Mouse (Mus musculus): ENCODE data around the gene Gm3005.
"Not testable (repeated sequence)": the region's sequence is repeated elsewhere in the genome, so short reads cannot be mapped to it uniquely, and the experiment has no call there.

The Gm3005 gene

GRCm38 (mm10) chr14:3427803-3428202 lies at the start of gene Gm3005:
Gene Gm3005 (plus strand): TSS chr14:3428103.
- DNase-seq (ENCODE audit: low read depth), result not testable (repeated sequence)

GRCm38 (mm10) chr14:3394793-3395192 lies 33.1 kb upstream of the Gm3005 start, which contains the start of gene Gm10413:
Gene Gm10413 (plus strand): TSS chr14:3395093.
- DNase-seq (ENCODE audit: low read depth), result not testable (repeated sequence)

- DNase-seq (ENCODE audit: low read depth), result not testable (repeated sequence)
Observed at GRCm38 (mm10) chr14:3412314-3412713, 15.6 kb upstream of the Gm3005 start, which contains the start of gene Gm10409. Gene Gm10409 (plus strand): TSS chr14:3412614.

GRCm38 (mm10) chr14:3449079-3449478 lies 21.2 kb downstream of the Gm3005 start, which contains the start of gene Gm10408:
Gene Gm10408 (plus strand): TSS chr14:3449379.
- not testable (repeated sequence) for DNase-seq (ENCODE audit: low read depth)

GRCm38 (mm10) chr14:3634212-3634611 lies 206.3 kb downstream of the Gm3005 start, which contains the start of gene Gm3012:
Gene Gm3012 (plus strand): TSS chr14:3634512.
- DNase-seq (ENCODE audit: low read depth), result not testable (repeated sequence)

Measured in 416B (cell line).